Comparison of ENCODE assay signal across 28 mouse cellular contexts in the genomic region with DNA sequence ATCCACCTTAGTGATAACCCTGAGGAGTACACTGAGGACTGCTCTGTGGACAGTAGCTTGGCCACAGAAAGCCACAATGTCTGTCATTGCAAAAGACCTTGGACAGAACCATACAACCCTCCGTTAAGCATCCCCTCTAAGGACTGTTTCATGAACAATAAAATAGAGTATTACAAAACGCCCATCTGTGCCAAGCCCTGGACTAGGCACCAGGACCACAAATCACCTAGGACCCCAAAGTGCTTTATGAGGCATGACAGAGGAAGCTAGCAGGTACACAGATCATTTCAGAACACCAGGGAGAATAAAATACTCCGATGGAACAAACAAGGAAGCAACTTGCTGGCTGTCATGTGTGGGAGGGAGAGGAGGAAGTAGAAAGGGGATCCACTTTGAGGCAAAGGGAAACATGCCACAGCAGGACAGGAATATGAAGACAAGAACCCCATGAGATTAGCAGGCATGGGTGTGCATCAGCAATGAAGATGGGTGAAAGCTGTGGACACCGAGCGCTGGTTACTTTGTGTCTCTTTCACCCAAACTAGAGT. TPM values are rescaled to one million over a fixed set of nuclear protein-coding genes. Genes with fewer than 3 reads are reported as not detected.
DNase-seq lines count a peak whose midpoint lies in the region; ATAC-seq and TF ChIP-seq lines count a peak whose summit lies in the region.
"Had no signal": no experiment of that assay in that cellular context is flagged by ENCODE, and none has a peak within 500 bp of the region (broad histone marks: within the 10 kb centered on the region; RNA-seq: fewer than 3 reads in every experiment).

No protein-coding gene starts in this region.

- no peak for TF ChIP-seq EP300 in ES-Bruce4 (IDR thresholded peaks at IDR 0.05; ENCODE audit: insufficient read depth, low read depth, low read length)

- TF ChIP-seq POLR2A in kidney, adult 2 months (IDR thresholded peaks at IDR 0.05; ENCODE audit: low read depth, low read length), result no peak
- TF ChIP-seq POLR2A in ES-Bruce4 (IDR thresholded peaks at IDR 0.05; ENCODE audit: insufficient read depth, low read length), result no peak

- no peak overlapping the region for H3K9ac ChIP-seq in kidney, postnatal 0 days (ENCODE audit: low read depth, low read length)
- no peak overlapping the region for H3K9ac ChIP-seq in ES-Bruce4 (ENCODE audit: low read depth, poor library complexity, severe bottlenecking)
- H3K9ac ChIP-seq in hindbrain, postnatal 0 days (replicated peaks; ENCODE audit: low read length), result no peak overlapping the region
- H3K9ac ChIP-seq: heart, embryonic 13.5 days; midbrain, embryonic 15.5 days had no signal

- ATAC-seq in kidney, postnatal 0 days (replicated peaks; ENCODE audit: low FRiP score, low read depth), result no peak
- ATAC-seq in megakaryocyte progenitor cell, adult 5-6 weeks (replicated peaks; ENCODE audit: poor library complexity), result 0 out of 2 replicates have a peak, but pooled peaks have one; percentile 29
- no peak for ATAC-seq in hindbrain, postnatal 0 days
- ATAC-seq: forebrain, embryonic 16.5 days; hindbrain, embryonic 16.5 days; intestine, embryonic 16.5 days; midbrain, embryonic 15.5 days had no signal

- H3K27ac ChIP-seq in kidney, postnatal 0 days, result no peak overlapping the region
- no peak overlapping the region for H3K27ac ChIP-seq in kidney, adult 2 months (ENCODE audit: insufficient read depth, low read depth, low read length)
- H3K27ac ChIP-seq in ES-Bruce4 (ENCODE audit: insufficient read depth, low read length), result peak overlapping the region; percentile 73
- H3K27ac ChIP-seq in hindbrain, postnatal 0 days, result no peak overlapping the region
- H3K27ac ChIP-seq: gastrocnemius, adult 2 months; heart, embryonic 13.5 days; hindbrain, embryonic 10.5 days; midbrain, embryonic 10.5 days; midbrain, embryonic 15.5 days had no signal

- peak; percentile 67 for DNase-seq in kidney, postnatal 0 days (ENCODE audit: low spot score)
- no peak for DNase-seq in kidney, adult 2 months
- DNase-seq in hindbrain, postnatal 0 days (ENCODE audit: low spot score), result no peak
- DNase-seq in adrenal gland, postnatal 25 days, result no peak
- DNase-seq: adrenal gland, postnatal 10 days; B cell, adult 2 months; cerebellum, adult 11-12 months; cerebellum, adult 9-11 months; gastrocnemius, adult 2 months; gastrocnemius, postnatal 36 days; heart, postnatal 10 days; kidney, postnatal 25 days; liver; lung, postnatal 14 days; thymus, adult 2 months; thymus, postnatal 36 days had no signal

- no peaks in the 10 kb centered on the region for H3K9me3 ChIP-seq in kidney, postnatal 0 days (replicated peaks; ENCODE audit: low read length)
- H3K9me3 ChIP-seq in E14TG2a.4 (ENCODE audit: low read length), result no peaks in the 10 kb centered on the region
- H3K9me3 ChIP-seq in ES-Bruce4 (replicated peaks; ENCODE audit: control insufficient read depth, insufficient read depth, low read length, poor library complexity, severe bottlenecking), result no peaks in the 10 kb centered on the region
- H3K9me3 ChIP-seq in hindbrain, postnatal 0 days (ENCODE audit: low read length), result no peaks in the 10 kb centered on the region
- H3K9me3 ChIP-seq: G1E; heart, embryonic 13.5 days; hindbrain, embryonic 10.5 days; midbrain, embryonic 10.5 days; midbrain, embryonic 15.5 days had no signal

- WGBS in kidney, postnatal 0 days, result 54% methylated on average over 5 of the region's 5 CpGs
- WGBS in kidney, adult 2 months, result 63% methylated on average over 5 of the region's 5 CpGs
- WGBS in hindbrain, postnatal 0 days, result 95% methylated on average over 5 of the region's 5 CpGs

- H3K36me3 ChIP-seq in kidney, postnatal 0 days (ENCODE audit: insufficient read depth, low read length), result peaks cover 21% of the 10 kb centered on the region; the same call in 1 of the 2 replicates
- no peaks in the 10 kb centered on the region for H3K36me3 ChIP-seq in kidney, adult 2 months (ENCODE audit: control insufficient read depth, insufficient read depth, low read length)
- H3K36me3 ChIP-seq in E14TG2a.4 (ENCODE audit: insufficient read depth, low read length) (peaks cover 25% of the 10 kb centered on the region), ES-Bruce4 (ENCODE audit: control insufficient read depth, insufficient read depth, low read length, poor library complexity, severe bottlenecking) (no peaks in the 10 kb centered on the region)
- H3K36me3 ChIP-seq in hindbrain, postnatal 0 days (ENCODE audit: insufficient read depth, low read length), result peaks cover 8% of the 10 kb centered on the region; the same call in 1 of the 2 replicates

- no peaks in the 10 kb centered on the region for H3K4me1 ChIP-seq in kidney, postnatal 0 days (replicated peaks; ENCODE audit: insufficient read depth, low read length)
- no peaks in the 10 kb centered on the region for H3K4me1 ChIP-seq in kidney, adult 2 months (ENCODE audit: control insufficient read depth, insufficient read depth, low read length)
- H3K4me1 ChIP-seq in E14TG2a.4 (replicated peaks; ENCODE audit: low read depth, low read length), result peaks cover 59% of the 10 kb centered on the region
- peaks cover 2% of the 10 kb centered on the region for H3K4me1 ChIP-seq in ES-Bruce4 (ENCODE audit: control insufficient read depth, insufficient read depth, low read length)
- no peaks in the 10 kb centered on the region for H3K4me1 ChIP-seq in hindbrain, postnatal 0 days (ENCODE audit: insufficient read depth, low read length)
- H3K4me1 ChIP-seq: heart, embryonic 13.5 days; hindbrain, embryonic 10.5 days; midbrain, embryonic 10.5 days; midbrain, embryonic 15.5 days had no signal

- no peaks in the 10 kb centered on the region for H3K27me3 ChIP-seq in kidney, postnatal 0 days (ENCODE audit: insufficient read depth, low read length)
- H3K27me3 ChIP-seq in kidney, adult 2 months (replicated peaks; ENCODE audit: control insufficient read depth, insufficient read depth, low read length), result no peaks in the 10 kb centered on the region
- no peaks in the 10 kb centered on the region for H3K27me3 ChIP-seq in E14TG2a.4 (ENCODE audit: insufficient read depth, low read length)
- H3K27me3 ChIP-seq in ES-Bruce4 (ENCODE audit: control insufficient read depth, insufficient read depth, low read length, poor library complexity, severe bottlenecking), result no peaks in the 10 kb centered on the region
- H3K27me3 ChIP-seq in hindbrain, postnatal 0 days (ENCODE audit: insufficient read depth, low read length), result no peaks in the 10 kb centered on the region
- H3K27me3 ChIP-seq: heart, embryonic 13.5 days; midbrain, embryonic 15.5 days had no signal

- no peak overlapping the region for H3K4me2 ChIP-seq in kidney, postnatal 0 days (ENCODE audit: low read length)
- no peak overlapping the region for H3K4me2 ChIP-seq in hindbrain, postnatal 0 days (ENCODE audit: low read depth, low read length)
- H3K4me2 ChIP-seq: heart, embryonic 13.5 days; midbrain, embryonic 15.5 days had no signal

- no peak for TF ChIP-seq CTCF in kidney, postnatal 0 days (IDR thresholded peaks at IDR 0.05; ENCODE audit: low read depth)
- TF ChIP-seq CTCF in kidney, adult 2 months (conservative IDR thresholded peaks at IDR 0.05; ENCODE audit: insufficient read depth, insufficient read length, low read depth, low read length), result no peak
- TF ChIP-seq CTCF in E14TG2a.4 (conservative IDR thresholded peaks at IDR 0.05; ENCODE audit: low read length) (no peak), ES-Bruce4 (IDR thresholded peaks at IDR 0.05; ENCODE audit: low read depth, low read length) (no peak)
- no peak for TF ChIP-seq CTCF in hindbrain, postnatal 0 days (IDR thresholded peaks at IDR 0.05; ENCODE audit: low read depth)

- H3K4me3 ChIP-seq in kidney, postnatal 0 days (replicated peaks; ENCODE audit: low read depth, low read length), result no peak overlapping the region
- H3K4me3 ChIP-seq in kidney, adult 2 months (ENCODE audit: insufficient read depth, low read depth, low read length), result no peak overlapping the region
- H3K4me3 ChIP-seq in E14TG2a.4 (replicated peaks; ENCODE audit: low read length), result peak overlapping the region; percentile 17; the same call in 1 of the 2 replicates
- no peak overlapping the region for H3K4me3 ChIP-seq in ES-Bruce4 (ENCODE audit: low read depth, low read length)
- H3K4me3 ChIP-seq in hindbrain, postnatal 0 days (ENCODE audit: low read length), result no peak overlapping the region
- H3K4me3 ChIP-seq: erythroblast, embryonic 14.5 days; gastrocnemius, adult 2 months; heart, embryonic 13.5 days; hindbrain, embryonic 10.5 days; midbrain, embryonic 10.5 days; midbrain, embryonic 15.5 days had no signal

RNA-seq across cellular contexts. Expression of a gene that starts 33.5 kb away (rescaled TPM):
- polyA plus RNA-seq in kidney, postnatal 0 days (2015; fragmentation: Nextera tagmentation; extraction: Ambion mirVana), result 40.8 and 46.6 TPM in 2 replicates
- polyA plus RNA-seq in kidney, adult 2 months (2012; rRNA removed), result 9.3 and 13.2 TPM in 2 replicates
- polyA plus RNA-seq in ES-Bruce4 (2011; ENCODE audit: insufficient read depth, insufficient read length, low read depth, missing spikeins), result 112 and 123 TPM in 2 replicates
- total RNA-seq in megakaryocyte progenitor cell, adult 5-6 weeks (2015), result 70.6 and 70.7 TPM in 2 replicates
- 60.8 and 78.6 TPM in 2 replicates for total RNA-seq in megakaryocyte progenitor cell, adult 5-6 weeks (2017)
- 14.9 and 23.2 TPM in 2 replicates for total RNA-seq in hindbrain, postnatal 0 days (2014; rRNA removed)
- 16.9 and 18.1 TPM in 2 replicates for polyA plus RNA-seq in hindbrain, postnatal 0 days (2015; fragmentation: Nextera tagmentation; extraction: Ambion mirVana)
- 41.9 and 43.2 TPM in 2 replicates for total RNA-seq in adrenal gland, postnatal 25 days (2021)

RNA-seq across cellular contexts. Expression of a gene that starts 33.7 kb away (rescaled TPM):
- polyA plus RNA-seq in kidney, postnatal 0 days (2015; fragmentation: Nextera tagmentation; extraction: Ambion mirVana), result 208 and 220 TPM in 2 replicates
- 71.5 and 74.7 TPM in 2 replicates for polyA plus RNA-seq in kidney, adult 2 months (2012; rRNA removed)
- polyA plus RNA-seq in ES-Bruce4 (2011; ENCODE audit: insufficient read depth, insufficient read length, low read depth, missing spikeins), result 133 and 142 TPM in 2 replicates
- 125 and 133 TPM in 2 replicates for total RNA-seq in megakaryocyte progenitor cell, adult 5-6 weeks (2015)
- total RNA-seq in megakaryocyte progenitor cell, adult 5-6 weeks (2017), result 116 and 117 TPM in 2 replicates
- 91.0 and 110 TPM in 2 replicates for total RNA-seq in hindbrain, postnatal 0 days (2014; rRNA removed)
- polyA plus RNA-seq in hindbrain, postnatal 0 days (2015; fragmentation: Nextera tagmentation; extraction: Ambion mirVana), result 234 and 237 TPM in 2 replicates
- 129 and 133 TPM in 2 replicates for total RNA-seq in adrenal gland, postnatal 25 days (2021)

RNA-seq across cellular contexts. Expression of a gene that starts 51.4 kb away (rescaled TPM):
- 0.75 and 0.98 TPM in 2 replicates for polyA plus RNA-seq in kidney, postnatal 0 days (2015; fragmentation: Nextera tagmentation; extraction: Ambion mirVana)
- polyA plus RNA-seq in kidney, adult 2 months (2012; rRNA removed), result 2.1 TPM in 2 replicates
- 1.0 and 2.1 TPM in 2 replicates for polyA plus RNA-seq in ES-Bruce4 (2011; ENCODE audit: insufficient read depth, insufficient read length, low read depth, missing spikeins)
- total RNA-seq in megakaryocyte progenitor cell, adult 5-6 weeks (2015), result 1.2 and 2.1 TPM in 2 replicates
- not detected in 2 replicates for total RNA-seq in megakaryocyte progenitor cell, adult 5-6 weeks (2017)
- total RNA-seq in hindbrain, postnatal 0 days (2014; rRNA removed), result 0.58 and 0.83 TPM in 2 replicates
- polyA plus RNA-seq in hindbrain, postnatal 0 days (2015; fragmentation: Nextera tagmentation; extraction: Ambion mirVana), result 0.54 TPM in 1 of 2 replicates, not detected in the other
- 0.85 TPM in 1 of 2 replicates, not detected in the other for total RNA-seq in adrenal gland, postnatal 25 days (2021)
- total RNA-seq: gastrocnemius, adult 2 months; gastrocnemius, postnatal 36 days; heart, postnatal 10 days had no signal
- polyA plus RNA-seq: erythroblast, embryonic 14.5 days; G1E had no signal
